Mouse (Mus musculus) cerebellum, postnatal 25 days (tissue): ENCODE measurements around the gene Btbd9.
A peak's percentile ranks its signal among the peaks of the same experiment; 100 is the strongest.

Experiments used
- DNase-seq, 2 experiments: peaks; one replicate each; pipeline ENCODE4 v3.0.0; 2021; ENCODE audit warnings: mixed read lengths in 2 of 2

The Btbd9 gene

GRCm38 (mm10) chr17:30598300-30598699, 22.0 kb upstream of the Btbd9 start:
- DNase-seq = no peak

- DNase-seq = no peak
Measured at GRCm38 (mm10) chr17:30597786-30598185, 21.5 kb upstream of the Btbd9 start.

DNA sequence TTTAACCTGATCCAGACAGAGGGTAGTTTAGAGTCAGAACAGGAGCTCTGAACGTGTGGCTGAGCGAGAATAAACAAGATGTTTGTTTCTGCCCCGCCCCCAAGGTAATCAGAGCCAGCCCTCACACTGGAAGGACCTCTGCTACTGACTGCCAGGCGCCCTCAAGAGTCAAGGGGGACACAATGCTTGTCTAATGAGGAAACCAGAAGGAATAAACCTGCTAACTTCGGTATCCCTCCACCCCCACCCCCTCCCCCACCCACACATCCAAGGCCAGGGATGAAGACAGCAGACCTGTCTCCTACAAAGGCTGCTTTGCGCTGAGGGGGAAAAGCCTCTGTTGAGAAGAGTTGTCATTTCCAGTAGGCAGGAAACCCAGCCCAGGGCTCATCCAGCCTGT, 18.6 kb upstream of the Btbd9 start:
- no peak for DNase-seq

DNA sequence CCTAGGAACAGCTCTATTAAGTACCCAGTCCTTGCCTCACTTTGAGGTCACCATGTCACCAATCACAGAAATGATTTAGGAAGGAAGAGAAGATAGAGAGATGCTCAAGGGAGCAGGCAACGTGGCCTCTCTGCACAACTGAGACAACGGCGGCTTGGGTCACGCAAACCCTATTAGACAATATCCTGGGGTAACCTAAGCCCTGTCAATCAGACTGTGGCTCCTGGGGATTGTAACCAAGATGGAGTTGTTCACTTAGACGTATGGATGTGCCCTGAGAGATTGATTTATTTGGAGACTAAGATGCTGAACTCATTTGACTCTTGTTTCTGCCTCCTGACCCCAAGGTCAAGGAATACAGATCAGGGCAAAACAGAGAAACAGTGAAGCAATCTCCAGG, 18.1 kb upstream of the Btbd9 start:
- DNase-seq = no peak

DNA sequence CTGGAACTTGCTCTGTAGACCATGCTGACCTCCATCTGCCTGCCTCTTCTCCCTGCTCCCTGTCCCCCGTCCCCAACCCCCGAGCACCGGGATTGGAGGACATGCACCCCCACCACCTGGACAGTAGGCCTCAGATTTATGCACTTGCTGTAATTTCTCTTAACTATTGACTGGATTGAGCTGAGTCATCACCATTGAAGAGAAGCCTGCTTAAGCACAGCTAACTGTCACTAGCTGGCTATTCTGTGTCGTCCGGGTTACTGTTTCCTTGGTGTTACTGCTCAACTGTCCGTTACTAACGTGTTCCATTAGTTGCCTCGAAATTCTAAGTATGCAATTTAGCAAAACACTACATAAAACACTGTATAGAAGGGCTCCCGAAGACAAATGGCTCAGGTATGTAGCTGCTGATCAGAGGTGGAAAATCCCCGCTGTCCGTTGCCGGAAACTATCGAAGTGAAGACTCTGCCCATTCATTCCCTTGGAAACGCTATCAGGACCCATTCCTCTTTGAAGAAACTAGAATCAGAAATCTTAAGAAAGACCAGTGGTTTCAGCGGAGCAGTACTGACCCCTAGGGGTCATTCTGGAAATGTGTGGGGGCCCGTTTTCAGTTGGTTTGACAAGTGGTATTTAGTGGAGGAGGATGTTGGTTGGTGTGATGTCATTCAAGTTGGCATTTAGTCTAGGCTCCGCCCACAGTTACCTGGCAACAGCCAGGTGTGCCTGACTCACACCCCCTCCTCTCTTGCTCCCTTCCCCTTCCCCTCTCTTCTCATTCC, 14.3 kb upstream of the Btbd9 start:
- DNase-seq = peak; percentile 68 to 75

GRCm38 (mm10) chr17:30583258-30584001, 7.1 kb upstream of the Btbd9 start:
- no peak for DNase-seq

GRCm38 (mm10) chr17:30582313-30582712, 6.0 kb upstream of the Btbd9 start:
- no peak for DNase-seq

- no peak for DNase-seq
Measured at GRCm38 (mm10) chr17:30581201-30581600, 4.9 kb upstream of the Btbd9 start.

DNA sequence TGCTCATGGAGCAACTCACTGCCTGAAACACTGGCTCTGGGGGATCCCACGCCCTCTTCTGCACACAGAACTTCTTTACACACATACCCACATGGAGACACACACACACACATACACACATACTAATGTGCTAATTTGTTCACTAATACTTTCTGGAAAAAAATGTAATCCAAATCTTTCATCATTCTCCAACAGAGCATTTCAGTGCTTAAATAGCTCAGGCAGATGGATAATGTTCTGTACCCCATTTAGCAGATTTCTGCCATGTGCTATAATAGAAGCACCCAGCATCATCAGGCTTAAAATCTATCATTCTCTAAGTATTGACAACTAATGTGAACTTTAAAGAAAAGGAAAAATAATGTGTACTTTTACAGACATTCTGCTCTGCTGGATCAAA, 4.5 kb upstream of the Btbd9 start:
- DNase-seq = no peak

GRCm38 (mm10) chr17:30576946-30577345, 658 bp upstream of the Btbd9 start:
- DNase-seq = peak; percentile 31 to 43

DNA sequence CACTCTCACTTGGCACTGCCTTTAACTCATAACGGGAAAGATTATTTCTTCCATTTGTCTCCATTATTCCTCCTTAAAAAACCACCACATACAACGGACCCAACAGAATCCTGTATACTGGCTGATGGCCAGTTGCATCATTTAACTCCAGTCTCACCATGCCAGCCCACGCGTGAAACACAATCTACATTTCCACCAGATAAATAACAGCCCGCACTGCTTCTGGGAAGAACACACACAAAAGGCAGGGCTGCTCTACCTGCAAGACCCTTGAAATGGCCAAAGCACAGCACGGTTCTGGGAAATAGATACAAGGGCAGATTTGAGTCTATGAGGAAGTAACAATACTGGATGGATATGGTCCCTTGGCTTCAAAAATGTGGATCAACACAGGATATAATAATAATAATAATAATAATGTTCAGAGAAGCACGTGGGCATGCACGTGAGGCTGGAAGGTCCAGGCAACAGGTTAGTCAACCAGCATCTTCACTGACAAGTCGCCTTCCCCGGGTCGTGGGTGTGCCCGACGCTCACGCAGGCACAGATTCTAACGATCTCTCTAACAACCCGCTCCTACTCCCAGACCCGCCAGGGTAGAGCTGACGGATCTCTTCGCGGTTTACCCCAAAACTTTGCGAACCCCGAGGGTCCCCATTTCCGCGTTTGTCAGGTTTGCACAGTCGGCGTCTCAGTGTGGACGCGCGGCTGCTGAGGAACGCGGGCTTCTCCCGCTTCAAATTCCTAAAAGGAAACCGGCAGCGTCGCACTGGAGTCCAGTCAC, 975 bp downstream of the Btbd9 start:
- DNase-seq = peak; percentile 65 to 76

GRCm38 (mm10) chr17:30574783-30575075, 1.6 kb downstream of the Btbd9 start:
- DNase-seq = no peak

DNA sequence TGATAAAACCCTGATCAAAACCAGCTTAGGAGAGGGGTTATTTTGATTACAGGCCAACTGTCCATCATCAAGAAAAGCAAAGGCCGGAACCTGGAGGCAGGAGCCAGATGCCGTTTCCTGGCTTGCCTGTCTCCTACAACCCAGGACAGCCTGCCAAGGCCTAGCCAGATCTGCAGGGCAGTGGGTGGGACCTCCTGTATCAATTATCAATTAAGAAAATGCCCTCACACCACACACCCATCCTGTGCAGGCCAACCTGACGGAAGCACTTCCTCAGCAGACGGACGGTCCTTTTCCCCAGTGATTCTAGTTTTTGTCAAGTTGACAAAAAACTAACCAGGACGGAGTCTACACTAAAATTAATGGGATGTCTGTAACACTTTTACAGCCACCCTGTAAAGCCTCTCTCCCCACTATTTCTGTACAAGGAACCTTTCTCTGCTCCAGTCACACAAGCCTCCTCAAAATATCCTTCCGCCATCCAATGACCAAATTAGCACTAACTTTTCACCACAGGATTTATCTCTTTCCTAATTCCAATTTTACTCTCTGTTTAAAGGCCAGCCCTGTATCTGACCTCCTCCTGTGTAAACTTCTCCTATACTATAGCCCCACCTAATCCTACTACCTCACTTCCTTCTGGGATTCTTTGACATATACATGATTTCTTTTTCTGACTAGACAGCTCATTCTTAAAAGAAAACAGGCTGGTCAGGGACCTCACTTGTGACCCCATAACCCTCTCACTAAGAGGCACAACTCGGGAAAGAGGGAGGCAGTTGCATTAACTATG, 2.1 kb downstream of the Btbd9 start:
- DNase-seq = no peak

GRCm38 (mm10) chr17:30570971-30571370, 5.3 kb downstream of the Btbd9 start:
- DNase-seq = no peak

GRCm38 (mm10) chr17:30570173-30570572, 6.1 kb downstream of the Btbd9 start:
- no peak for DNase-seq

DNA sequence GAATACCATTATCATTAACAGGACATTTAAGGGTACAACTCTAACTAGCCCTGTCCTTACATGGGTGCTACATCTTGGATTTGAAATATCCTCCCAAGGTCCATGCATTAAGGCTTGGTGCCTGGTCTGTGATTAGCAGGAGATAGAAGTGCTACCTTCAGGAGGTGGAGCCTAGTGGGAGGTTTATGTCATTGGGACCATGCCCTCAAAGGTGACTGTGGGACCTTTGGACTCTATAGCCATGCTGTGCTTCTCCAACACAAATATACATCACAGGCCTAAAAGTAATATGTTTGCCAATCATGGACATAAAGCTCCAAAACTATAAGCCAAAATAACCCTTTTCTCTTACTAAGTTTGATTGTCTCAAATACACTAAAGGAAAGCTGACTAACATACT, 7.8 kb downstream of the Btbd9 start:
- no peak for DNase-seq

DNA sequence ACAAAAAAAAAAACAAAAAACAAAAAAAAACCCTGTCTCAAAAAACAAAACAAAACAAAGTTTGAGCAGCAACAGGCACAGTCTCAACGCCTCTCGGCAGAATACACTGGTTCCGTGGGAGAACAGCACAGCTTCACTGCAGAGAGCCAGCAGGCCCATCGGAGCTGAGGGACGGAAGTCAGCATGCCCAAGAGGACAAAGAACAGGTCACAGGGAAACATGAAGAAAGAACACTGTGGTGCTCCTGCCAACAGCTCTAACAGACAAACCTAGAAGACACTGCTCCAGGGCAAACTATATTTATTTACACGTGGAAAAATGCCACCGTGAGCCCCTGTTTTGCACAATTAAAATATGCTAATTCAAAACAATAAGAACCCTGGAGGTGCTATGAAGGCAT, 11.3 kb downstream of the Btbd9 start:
- no peak for DNase-seq

DNA sequence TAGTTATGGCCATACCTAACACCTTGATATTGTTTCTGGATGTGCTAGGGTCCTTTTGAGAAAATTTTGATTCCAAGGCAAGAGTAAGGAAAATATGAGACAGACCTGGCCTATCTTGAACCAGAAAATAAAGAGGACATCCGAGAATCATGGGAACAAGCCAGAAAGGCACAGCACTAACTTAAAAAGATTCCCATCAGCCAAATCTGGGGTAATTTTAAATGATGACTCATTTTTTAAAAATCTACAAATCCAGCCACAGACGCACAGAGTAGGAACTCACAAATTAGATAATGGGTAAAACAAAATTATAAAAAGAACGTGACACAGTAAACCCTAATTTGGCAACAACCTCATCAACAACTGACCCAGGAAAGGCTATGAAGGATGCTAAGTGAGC, 11.9 kb downstream of the Btbd9 start:
- no peak for DNase-seq

GRCm38 (mm10) chr17:30563484-30564075, 12.7 kb downstream of the Btbd9 start:
- no peak for DNase-seq

- peak; percentile 58 to 73 for DNase-seq
Measured at GRCm38 (mm10) chr17:30562770-30563169, 13.5 kb downstream of the Btbd9 start.

GRCm38 (mm10) chr17:30559536-30559935, 16.8 kb downstream of the Btbd9 start:
- DNase-seq = peak; percentile 59 to 78

DNA sequence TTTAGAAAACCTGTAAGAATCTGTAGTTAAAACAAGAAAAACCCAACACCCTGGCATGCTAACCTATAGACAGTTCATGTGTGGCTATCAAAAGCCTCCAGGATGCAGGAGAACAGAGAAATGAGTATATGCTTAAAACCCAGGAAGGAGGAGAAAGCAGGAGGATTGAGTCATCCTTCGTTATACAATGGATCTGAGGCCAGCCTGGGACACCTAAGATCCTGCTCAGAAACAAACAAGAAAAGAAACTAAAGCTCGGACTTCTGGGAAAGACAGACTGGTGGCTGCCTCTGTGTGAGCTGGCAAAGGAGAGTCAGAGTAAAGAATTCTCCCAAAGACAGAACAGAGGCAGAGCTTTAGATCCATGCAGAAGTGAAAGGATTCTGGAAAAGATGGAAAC, 17.7 kb downstream of the Btbd9 start:
- DNase-seq = no peak

- DNase-seq = no peak
Measured at GRCm38 (mm10) chr17:30556512-30556911, 19.8 kb downstream of the Btbd9 start.
